Mouse (Mus musculus) monocyte, adult 59 days (primary cell): ENCODE data around the gene Defb28. TPM values are rescaled to one million over a fixed set of nuclear protein-coding genes. Genes with fewer than 3 reads are reported as not detected.

Experiments used
- total RNA-seq, 2 experiments: library from RNA; stranded (reverse); gene quantifications; one replicate each; pipeline ENCODE4 v1.2.4; 2023

Defb28 gene
- total RNA-seq: not detected

DNA sequence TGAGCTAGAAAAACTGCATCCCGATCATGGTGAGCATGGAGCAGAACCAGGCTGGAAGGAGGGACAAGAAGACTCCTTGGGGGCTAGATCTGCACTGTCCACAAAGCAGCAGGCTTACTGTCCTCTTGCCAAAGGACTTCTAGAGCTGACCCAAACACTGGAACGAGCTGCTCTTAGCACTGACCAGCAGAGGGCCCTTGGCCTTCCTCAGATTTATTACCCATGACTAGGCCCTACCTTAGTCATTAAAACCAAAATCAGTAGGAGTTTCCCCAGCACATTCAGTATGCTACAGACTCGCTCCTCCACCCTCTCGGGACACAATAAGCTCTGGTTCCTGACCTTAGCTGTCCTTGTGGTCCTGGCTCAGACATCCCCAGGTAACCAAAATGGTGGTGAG, at the start of gene Defb28:
Gene Defb28 (plus strand): TSS at position 275 of the 400 bp plus-strand sequence.

DNA sequence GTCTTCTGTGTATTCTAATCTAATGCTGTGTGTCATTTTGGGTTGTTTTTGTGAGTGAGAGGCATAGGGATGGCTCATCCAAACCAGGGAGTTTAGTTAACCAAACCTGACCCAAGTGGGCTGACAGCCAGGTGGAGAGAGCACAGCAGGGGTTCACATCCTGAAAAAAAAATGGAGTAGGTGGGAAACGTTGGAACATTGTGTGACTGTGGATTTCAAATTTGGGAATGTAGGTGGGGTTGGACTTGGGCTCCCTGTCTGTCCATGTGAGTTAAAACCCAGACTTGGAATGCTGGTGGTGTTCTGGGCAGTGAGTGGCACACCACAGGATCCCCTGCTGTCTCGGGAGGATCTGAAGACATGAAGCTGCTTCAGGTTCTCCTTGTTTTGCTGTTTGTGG, 41.3 kb upstream of the Defb28 start, which contains the start of gene Defb20:
Gene Defb20 (plus strand): TSS at position 301 of the 400 bp plus-strand sequence.

GRCm38 (mm10) chr2:152490038-152490437, 28.0 kb upstream of the Defb28 start, which contains the start of gene Defb22:
TSS of gene Defb22 (minus strand) at chr2:152490138.

GRCm38 (mm10) chr2:152511592-152511991, 6.5 kb upstream of the Defb28 start, which contains the start of gene Defb26:
TSS of gene Defb26 (minus strand) at chr2:152511692.

DNA sequence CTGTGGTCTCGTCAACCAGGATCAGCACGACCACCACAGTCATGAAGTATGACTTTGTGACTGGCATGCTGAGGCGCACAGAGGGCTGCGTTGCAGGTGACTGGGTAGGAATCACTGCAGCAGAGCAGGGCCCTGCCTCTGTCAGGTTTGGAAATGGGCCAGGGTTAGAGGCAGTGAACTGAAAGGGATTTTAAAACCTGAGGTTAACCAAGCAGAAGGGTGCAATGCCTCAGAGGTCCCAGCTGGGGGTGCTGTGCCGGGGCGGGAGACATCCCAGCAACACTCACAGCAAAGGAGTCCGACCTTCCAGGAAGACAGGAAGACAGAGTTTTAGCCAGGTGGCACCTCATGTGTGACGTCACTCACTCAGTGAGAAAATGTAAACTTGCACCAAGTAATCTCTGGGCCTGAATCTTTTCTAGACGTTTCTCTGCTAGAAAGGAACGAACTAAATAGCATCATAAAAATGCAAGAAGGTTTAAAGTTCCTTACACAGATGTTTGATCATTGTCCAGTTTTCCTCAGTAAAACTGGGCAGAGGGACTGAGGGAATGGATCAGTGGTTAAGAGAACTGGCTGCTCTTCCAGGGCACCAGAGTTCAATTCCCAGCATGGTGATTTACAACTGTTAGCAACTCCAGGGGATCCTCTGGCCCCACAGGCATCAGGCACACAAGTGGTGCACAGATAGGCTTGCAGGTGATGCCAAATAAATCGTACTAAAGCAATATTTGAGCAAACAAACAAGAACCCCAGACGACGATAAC, 22.1 kb downstream of the Defb28 start, which contains the start of gene Defb29:
Gene Defb29 (minus strand): TSS at position 155 of the 767 bp plus-strand sequence.

GRCm38 (mm10) chr2:152569038-152569437, 51.0 kb downstream of the Defb28 start, which contains the start of gene Gm17416:
TSS of gene Gm17416 (plus strand) at chr2:152569338.

Other genes starting within 250 kb of the Defb28 start
- 10 to 100 TPM; 68.5 to 81.4 TPM for gene Tbc1d20, start 224.4 kb upstream of the Defb28 start, total RNA-seq
- 100 to 1,000 TPM; 122 to 141 TPM for gene Rbck1, start 185.6 kb upstream of the Defb28 start, total RNA-seq
- 1 to 10 TPM; 1.7 to 2.0 TPM for gene Trib3, start 174.2 kb upstream of the Defb28 start, total RNA-seq
- not detected for gene Nrsn2, start 141.6 kb upstream of the Defb28 start, total RNA-seq
- gene Sox12, start 120.2 kb upstream of the Defb28 start, total RNA-seq: under 1 TPM; 0.37 to 0.52 TPM
- gene Zcchc3, start 103.2 kb upstream of the Defb28 start, total RNA-seq: 1 to 10 TPM; 1.0 to 1.7 TPM
- not detected for gene 6820408C15Rik, start 102.7 kb upstream of the Defb28 start, total RNA-seq
- not detected for gene Defb23, start 53.6 kb upstream of the Defb28 start, total RNA-seq
- not detected for gene Defb20, start 41.2 kb upstream of the Defb28 start, total RNA-seq
- gene Defb22, start 28.1 kb upstream of the Defb28 start, total RNA-seq: not detected
- not detected for gene Defb26, start 6.6 kb upstream of the Defb28 start, total RNA-seq
- not detected for gene Defb29, start 21.8 kb downstream of the Defb28 start, total RNA-seq
- not detected for gene Gm17416, start 51.1 kb downstream of the Defb28 start, total RNA-seq
- not detected for gene Defb21, start 54.5 kb downstream of the Defb28 start, total RNA-seq
- not detected for gene Defb19, start 62.1 kb downstream of the Defb28 start, total RNA-seq
- not detected for gene Defb45, start 81.1 kb downstream of the Defb28 start, total RNA-seq
- not detected for gene Defb36, start 86.1 kb downstream of the Defb28 start, total RNA-seq
- not detected for gene Defb25, start 104.8 kb downstream of the Defb28 start, total RNA-seq
- 10 to 100 TPM; 15.8 to 19.4 TPM for gene Rem1, start 108.7 kb downstream of the Defb28 start, total RNA-seq
- 100 to 1,000 TPM; 186 to 191 TPM for gene H13, start 151.2 kb downstream of the Defb28 start, total RNA-seq
- 10 to 100 TPM; 21.4 to 22.3 TPM for gene Mcts2, start 168.8 kb downstream of the Defb28 start, total RNA-seq
- gene Id1, start 218.0 kb downstream of the Defb28 start, total RNA-seq: 10 to 100 TPM; 46.4 to 77.6 TPM
- not detected for gene Cox4i2, start 235.9 kb downstream of the Defb28 start, total RNA-seq